Mouse (Mus musculus): Measurements from ENCODE around the gene Ckap2. TPM values are rescaled to one million over a fixed set of nuclear protein-coding genes. Genes with fewer than 3 reads are reported as not detected.

The Ckap2 gene
- polyA plus RNA-seq, 1 experiment = 168 TPM

DNA sequence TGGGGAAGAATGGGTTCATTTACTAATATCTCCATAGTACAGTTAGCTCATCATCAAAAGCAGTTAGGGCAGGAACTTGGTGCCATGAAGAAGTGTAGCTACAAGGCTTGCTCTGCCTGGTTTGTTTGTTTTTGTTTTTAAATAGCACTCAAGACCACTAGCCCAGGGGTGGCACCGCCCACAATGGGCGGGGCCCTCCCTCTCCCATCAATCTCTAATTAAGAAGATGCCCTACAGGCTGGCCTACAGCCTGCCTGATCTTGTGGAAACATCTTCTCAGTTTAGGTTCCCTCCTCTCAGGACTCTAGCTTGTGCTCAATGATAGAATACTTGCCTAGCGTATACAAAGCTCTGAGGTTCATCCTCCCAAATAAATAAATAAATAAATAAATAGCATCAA is 735 bp downstream of the Ckap2 start:
- no peak for TF ChIP-seq EP300 (IDR thresholded peaks at IDR 0.05; ENCODE audit: insufficient read depth, low read depth, low read length)
- TF ChIP-seq POLR2A (IDR thresholded peaks at IDR 0.05; ENCODE audit: insufficient read depth, low read length) = no peak
- TF ChIP-seq CTCF (IDR thresholded peaks at IDR 0.05; ENCODE audit: low read depth, low read length) = no peak
- H3K9me3 ChIP-seq (replicated peaks; ENCODE audit: control insufficient read depth, insufficient read depth, low read length, poor library complexity, severe bottlenecking) = no peaks in the 10 kb centered on the region
- H3K27me3 ChIP-seq (ENCODE audit: control insufficient read depth, insufficient read depth, low read length, poor library complexity, severe bottlenecking) = no peaks in the 10 kb centered on the region; the same call in 1 of the 2 replicates
- H3K36me3 ChIP-seq (ENCODE audit: control insufficient read depth, insufficient read depth, low read length, poor library complexity, severe bottlenecking) = peaks cover 22% of the 10 kb centered on the region
- peak overlapping the region; percentile 30 for H3K4me3 ChIP-seq (ENCODE audit: low read depth, low read length)
- peak overlapping the region; percentile 92 for H3K9ac ChIP-seq (ENCODE audit: low read depth, poor library complexity, severe bottlenecking)
- H3K27ac ChIP-seq (ENCODE audit: insufficient read depth, low read length) = no peak overlapping the region
- no peaks in the 10 kb centered on the region for H3K4me1 ChIP-seq (ENCODE audit: control insufficient read depth, insufficient read depth, low read length)

- TF ChIP-seq CTCF (IDR thresholded peaks at IDR 0.05; ENCODE audit: low read depth, low read length) (peak; percentile 54), EP300 (IDR thresholded peaks at IDR 0.05; ENCODE audit: insufficient read depth, low read depth, low read length) (no peak)
- Histone ChIP-seq H3K4me1 (ENCODE audit: control insufficient read depth, insufficient read depth, low read length) (no peaks in the 10 kb centered on the region), H3K4me3 (ENCODE audit: low read depth, low read length) (no peak overlapping the region), H3K27ac (ENCODE audit: insufficient read depth, low read length) (no peak overlapping the region), H3K27me3 (ENCODE audit: control insufficient read depth, insufficient read depth, low read length, poor library complexity, severe bottlenecking) (no peaks in the 10 kb centered on the region), H3K36me3 (ENCODE audit: control insufficient read depth, insufficient read depth, low read length, poor library complexity, severe bottlenecking) (peaks cover 69% of the 10 kb centered on the region), H3K9ac (ENCODE audit: low read depth, poor library complexity, severe bottlenecking) (no peak overlapping the region), H3K9me3 (replicated peaks; ENCODE audit: control insufficient read depth, insufficient read depth, low read length, poor library complexity, severe bottlenecking) (peaks cover 5% of the 10 kb centered on the region)
Measured at GRCm38 (mm10) chr8:22175966-22176365, 9.7 kb downstream of the Ckap2 start.

DNA sequence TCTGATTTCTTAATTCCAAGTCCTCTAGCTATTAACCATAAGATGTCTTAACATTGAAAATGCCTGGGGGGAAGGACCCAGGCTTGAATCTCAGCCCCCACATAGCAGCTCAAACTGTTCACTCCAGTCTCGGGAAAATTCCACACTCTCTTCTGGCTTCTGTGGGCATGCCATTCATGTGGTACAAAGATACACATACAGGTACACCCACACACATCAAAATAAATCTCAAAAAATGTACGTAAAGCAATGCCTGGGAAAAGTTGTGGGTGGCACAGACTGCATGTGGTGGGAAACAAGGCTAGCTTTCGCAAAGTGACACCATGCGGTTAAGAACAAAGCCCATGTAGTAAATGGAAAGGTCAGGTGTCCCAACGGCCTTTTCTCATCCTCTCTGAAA is 16.5 kb downstream of the Ckap2 start:
- no peaks in the 10 kb centered on the region for H3K4me1 ChIP-seq (ENCODE audit: control insufficient read depth, insufficient read depth, low read length)
- peaks cover 49% of the 10 kb centered on the region for H3K36me3 ChIP-seq (ENCODE audit: control insufficient read depth, insufficient read depth, low read length, poor library complexity, severe bottlenecking)

GRCm38 (mm10) chr8:22166080-22166603 is 19.5 kb downstream of the Ckap2 start, which contains the start of gene Nek3:
TSS of gene Nek3 (minus strand) at chr8:22166435.
- Histone ChIP-seq H3K27ac (ENCODE audit: insufficient read depth, low read length) (no peak within 1 kb of the TSS), H3K4me3 (ENCODE audit: low read depth, low read length) (peak within 1 kb of the TSS; percentile 42), H3K9ac (ENCODE audit: low read depth, poor library complexity, severe bottlenecking) (peak within 1 kb of the TSS; percentile 31), H3K4me1 (ENCODE audit: control insufficient read depth, insufficient read depth, low read length) (no peaks in the 10 kb centered on the region), H3K9me3 (replicated peaks; ENCODE audit: control insufficient read depth, insufficient read depth, low read length, poor library complexity, severe bottlenecking) (no peaks in the 10 kb centered on the region), H3K36me3 (ENCODE audit: control insufficient read depth, insufficient read depth, low read length, poor library complexity, severe bottlenecking) (peaks cover 30% of the 10 kb centered on the region), H3K27me3 (ENCODE audit: control insufficient read depth, insufficient read depth, low read length, poor library complexity, severe bottlenecking) (no peaks in the 10 kb centered on the region)
- TF ChIP-seq CTCF (IDR thresholded peaks at IDR 0.05; ENCODE audit: low read depth, low read length) (no peak), EP300 (IDR thresholded peaks at IDR 0.05; ENCODE audit: insufficient read depth, low read depth, low read length) (no peak), POLR2A (IDR thresholded peaks at IDR 0.05; ENCODE audit: insufficient read depth, low read length) (no peak)

More for the DNA sequence above, 16.5 kb downstream of the Ckap2 start:
- Histone ChIP-seq H3K27ac (ENCODE audit: insufficient read depth, low read length) (no peak overlapping the region), H3K9me3 (replicated peaks; ENCODE audit: control insufficient read depth, insufficient read depth, low read length, poor library complexity, severe bottlenecking) (no peaks in the 10 kb centered on the region), H3K4me3 (ENCODE audit: low read depth, low read length) (no peak overlapping the region), H3K27me3 (ENCODE audit: control insufficient read depth, insufficient read depth, low read length, poor library complexity, severe bottlenecking) (no peaks in the 10 kb centered on the region), H3K9ac (ENCODE audit: low read depth, poor library complexity, severe bottlenecking) (no peak overlapping the region)
- TF ChIP-seq POLR2A (IDR thresholded peaks at IDR 0.05; ENCODE audit: insufficient read depth, low read length) (no peak), CTCF (IDR thresholded peaks at IDR 0.05; ENCODE audit: low read depth, low read length) (no peak), EP300 (IDR thresholded peaks at IDR 0.05; ENCODE audit: insufficient read depth, low read depth, low read length) (no peak)

DNA sequence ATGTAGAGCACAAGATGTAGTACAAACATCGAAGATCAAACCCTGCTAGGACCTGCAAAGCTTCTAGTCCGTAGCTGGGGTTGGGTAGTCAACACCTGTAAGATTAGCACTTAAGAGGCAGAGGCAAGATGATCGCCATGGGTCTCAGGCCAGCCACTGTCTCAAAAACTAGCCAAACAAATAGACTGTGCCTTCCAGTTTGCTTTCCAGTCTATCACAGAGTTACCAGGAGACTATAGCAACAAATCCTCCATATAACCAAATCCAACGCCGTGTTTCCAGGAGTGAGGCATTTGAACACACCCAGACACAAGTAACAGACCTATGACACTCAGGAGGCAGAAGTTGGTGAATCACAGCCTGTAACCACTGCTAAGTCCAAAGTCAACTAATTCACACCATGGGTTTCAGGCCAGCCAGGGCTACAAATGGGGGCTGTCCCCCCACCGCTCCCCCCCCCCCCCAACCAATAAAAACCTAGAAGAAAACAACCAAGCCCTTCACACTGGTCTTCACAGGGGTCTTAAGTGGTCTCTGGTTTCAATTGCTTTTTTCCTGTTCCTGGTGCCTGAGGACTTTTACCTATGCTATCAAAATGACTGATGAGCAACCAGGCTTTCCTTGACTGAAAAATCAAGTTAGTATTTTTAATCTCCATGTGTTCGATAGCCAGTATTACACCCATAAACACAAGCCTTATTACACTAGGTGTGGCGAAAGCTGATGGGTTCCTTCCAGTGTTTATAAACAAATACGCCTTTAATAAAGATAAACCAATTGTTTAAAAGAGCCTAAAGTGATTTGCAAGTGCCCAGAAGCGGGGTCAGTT is 20.2 kb downstream of the Ckap2 start:
- H3K4me3 ChIP-seq (ENCODE audit: low read depth, low read length) = peak overlapping the region; percentile 42
- no peak for TF ChIP-seq EP300 (IDR thresholded peaks at IDR 0.05; ENCODE audit: insufficient read depth, low read depth, low read length)
- no peak for TF ChIP-seq CTCF (IDR thresholded peaks at IDR 0.05; ENCODE audit: low read depth, low read length)
- no peak for TF ChIP-seq POLR2A (IDR thresholded peaks at IDR 0.05; ENCODE audit: insufficient read depth, low read length)
- H3K4me1 ChIP-seq (ENCODE audit: control insufficient read depth, insufficient read depth, low read length) = no peaks in the 10 kb centered on the region
- H3K36me3 ChIP-seq (ENCODE audit: control insufficient read depth, insufficient read depth, low read length, poor library complexity, severe bottlenecking) = peaks cover 27% of the 10 kb centered on the region
- no peak overlapping the region for H3K27ac ChIP-seq (ENCODE audit: insufficient read depth, low read length)
- peak overlapping the region; percentile 31 for H3K9ac ChIP-seq (ENCODE audit: low read depth, poor library complexity, severe bottlenecking)
- H3K27me3 ChIP-seq (ENCODE audit: control insufficient read depth, insufficient read depth, low read length, poor library complexity, severe bottlenecking) = no peaks in the 10 kb centered on the region
- H3K9me3 ChIP-seq (replicated peaks; ENCODE audit: control insufficient read depth, insufficient read depth, low read length, poor library complexity, severe bottlenecking) = no peaks in the 10 kb centered on the region

DNA sequence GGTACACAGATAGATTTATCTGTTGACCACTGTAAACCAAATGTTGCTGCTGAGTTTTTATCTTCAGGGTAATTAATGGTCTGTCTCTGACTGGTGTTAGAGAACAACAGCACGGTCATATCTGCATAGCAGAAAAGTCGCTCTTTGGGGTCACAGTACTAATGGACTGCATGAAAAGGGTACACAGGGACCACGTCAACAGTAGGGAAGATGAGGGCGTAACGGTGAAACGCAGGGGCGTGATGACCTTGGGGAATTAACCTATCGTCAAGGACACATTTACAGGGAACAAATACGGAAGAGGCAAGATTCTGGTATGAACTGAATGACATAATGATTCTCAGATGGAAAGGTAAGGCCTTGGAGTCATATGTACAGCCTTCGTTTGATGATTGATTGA is 21.2 kb downstream of the Ckap2 start:
- H3K27me3 ChIP-seq (ENCODE audit: control insufficient read depth, insufficient read depth, low read length, poor library complexity, severe bottlenecking) = no peaks in the 10 kb centered on the region
- H3K4me3 ChIP-seq (ENCODE audit: low read depth, low read length) = no peak overlapping the region
- no peak overlapping the region for H3K27ac ChIP-seq (ENCODE audit: insufficient read depth, low read length)
- H3K9me3 ChIP-seq (replicated peaks; ENCODE audit: control insufficient read depth, insufficient read depth, low read length, poor library complexity, severe bottlenecking) = no peaks in the 10 kb centered on the region
- no peak for TF ChIP-seq POLR2A (IDR thresholded peaks at IDR 0.05; ENCODE audit: insufficient read depth, low read length)
- TF ChIP-seq CTCF (IDR thresholded peaks at IDR 0.05; ENCODE audit: low read depth, low read length) = no peak
- peaks cover 23% of the 10 kb centered on the region for H3K36me3 ChIP-seq (ENCODE audit: control insufficient read depth, insufficient read depth, low read length, poor library complexity, severe bottlenecking)
- no peak overlapping the region for H3K9ac ChIP-seq (ENCODE audit: low read depth, poor library complexity, severe bottlenecking)
- no peaks in the 10 kb centered on the region for H3K4me1 ChIP-seq (ENCODE audit: control insufficient read depth, insufficient read depth, low read length)

All from ES-Bruce4 (cell line).